Mouse (Mus musculus): ENCODE data around the gene Tnrc6b.

DNA sequence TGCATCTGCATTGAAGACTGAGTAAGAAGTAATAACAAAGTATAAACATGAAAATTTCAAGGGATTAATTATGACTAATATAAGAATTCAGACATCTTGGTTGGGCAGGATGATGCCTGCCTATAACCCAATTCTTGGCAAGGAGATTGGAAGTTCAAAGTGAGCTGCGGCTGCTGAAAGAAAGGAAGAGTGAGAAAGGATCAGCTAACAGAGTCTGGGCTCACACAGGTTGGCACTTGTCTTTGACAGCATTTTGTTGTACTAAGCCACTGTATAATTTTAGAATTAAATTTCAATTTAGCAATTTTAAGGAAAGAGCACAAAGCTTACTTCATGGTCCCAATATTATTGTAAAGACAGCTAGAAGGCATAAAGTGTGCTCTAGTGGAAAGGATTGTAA lies 150.2 kb downstream of the Tnrc6b start:
- TF ChIP-seq CTCF (IDR thresholded peaks at IDR 0.05; ENCODE audit: low read depth) (no peak), EP300 (IDR thresholded peaks at IDR 0.05; ENCODE audit: low read depth) (no peak)
